Mouse (Mus musculus) urinary bladder, postnatal 10 days (tissue): ENCODE results near the gene Thap2.

ENCODE experiments used
- DNase-seq: peaks from one replicate; pipeline ENCODE4 v3.0.0; 2022; ENCODE audit warnings: low spot score

Gene Thap2

DNA sequence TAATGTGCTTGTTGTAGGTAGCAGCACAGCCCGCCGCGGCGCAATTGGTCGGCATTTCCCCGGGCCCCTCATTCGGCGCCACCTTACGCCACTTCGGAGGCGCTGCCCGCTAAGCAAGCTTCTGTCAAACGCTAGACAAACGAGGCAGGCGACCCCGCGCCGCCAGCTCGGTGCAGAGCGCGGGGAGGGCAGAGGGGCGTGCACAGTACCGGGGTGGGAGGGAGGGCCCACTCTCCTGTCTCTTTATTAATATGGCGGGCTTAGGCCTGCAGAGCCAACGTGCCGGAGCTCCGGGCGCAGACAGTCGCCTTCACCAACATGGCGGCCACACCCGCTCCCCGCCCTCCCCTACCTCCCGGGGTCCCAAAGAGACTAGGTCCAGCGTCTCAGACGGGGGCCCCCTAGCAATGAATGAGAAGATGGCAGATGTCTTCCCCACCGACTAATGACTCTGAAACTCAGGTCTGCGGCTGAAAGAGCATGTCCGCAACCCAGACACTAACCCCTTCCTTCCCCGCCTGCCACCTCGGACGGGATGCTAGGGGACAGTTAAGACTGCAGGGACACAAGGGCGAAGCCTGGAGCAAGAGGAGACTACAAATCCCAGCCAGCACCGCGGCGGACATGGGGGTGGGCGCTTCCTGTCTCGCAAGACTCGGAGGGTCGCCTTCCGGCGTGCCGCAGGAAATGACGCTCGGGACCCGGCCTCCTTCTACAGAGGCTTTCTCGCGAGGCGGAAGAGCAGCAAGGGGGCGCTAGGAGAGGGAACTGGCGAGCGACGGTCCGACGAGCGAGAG, at the start of gene Thap2, which contains the start of gene Zfc3h1:
Gene Thap2 (minus strand): TSS at position 223 of the 797 bp plus-strand sequence.
Gene Zfc3h1 (plus strand): TSS at position 739 of the 797 bp plus-strand sequence.
- DNase-seq: peak; percentile 91

- no peak for DNase-seq
These were observed 41.1 kb upstream of the Thap2 start for GRCm38 (mm10) chr10:115425351-115425750.

GRCm38 (mm10) chr10:115421976-115422375, 37.7 kb upstream of the Thap2 start:
- DNase-seq: no peak

- DNase-seq: no peak
These were observed 29.8 kb upstream of the Thap2 start for GRCm38 (mm10) chr10:115414056-115414455.

DNA sequence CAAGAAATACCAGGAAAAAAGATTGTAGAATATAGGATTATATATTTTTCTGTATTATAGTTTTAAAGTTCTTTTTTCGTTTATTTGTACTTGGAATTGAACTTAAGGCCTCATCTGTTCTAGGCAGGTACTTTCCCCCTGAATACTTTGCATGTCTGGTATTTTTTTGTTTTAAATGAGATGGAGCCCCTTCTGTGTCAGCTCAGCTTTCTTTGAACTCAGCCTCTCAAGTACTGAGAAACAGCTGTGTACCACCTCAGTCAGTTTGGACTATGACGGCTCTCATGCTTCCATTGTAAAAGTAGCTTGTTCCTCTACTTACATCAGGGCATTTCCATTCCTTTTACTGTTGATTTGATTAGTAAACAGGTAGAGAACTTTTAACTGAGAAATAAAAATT, 29.3 kb upstream of the Thap2 start:
- no peak for DNase-seq

DNA sequence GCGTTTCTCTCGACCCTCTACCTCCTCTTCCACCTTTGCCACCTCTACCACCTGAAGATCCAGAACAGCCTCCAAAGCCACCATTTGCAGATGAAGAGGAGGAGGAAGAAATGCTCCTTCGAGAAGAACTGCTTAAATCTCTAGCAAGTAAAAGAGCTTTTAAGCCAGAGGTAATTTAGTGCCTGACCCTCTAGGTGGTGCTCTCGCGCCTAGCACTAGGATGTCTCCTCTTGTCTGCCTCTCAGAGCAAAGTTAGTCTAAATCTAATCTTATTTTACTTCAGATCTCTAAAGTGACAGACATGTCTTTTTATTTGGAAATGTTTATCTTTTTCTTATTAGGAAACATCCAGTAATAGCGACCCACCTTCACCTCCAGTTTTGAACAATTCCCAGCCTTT, 22.1 kb upstream of the Thap2 start:
- no peak for DNase-seq

DNA sequence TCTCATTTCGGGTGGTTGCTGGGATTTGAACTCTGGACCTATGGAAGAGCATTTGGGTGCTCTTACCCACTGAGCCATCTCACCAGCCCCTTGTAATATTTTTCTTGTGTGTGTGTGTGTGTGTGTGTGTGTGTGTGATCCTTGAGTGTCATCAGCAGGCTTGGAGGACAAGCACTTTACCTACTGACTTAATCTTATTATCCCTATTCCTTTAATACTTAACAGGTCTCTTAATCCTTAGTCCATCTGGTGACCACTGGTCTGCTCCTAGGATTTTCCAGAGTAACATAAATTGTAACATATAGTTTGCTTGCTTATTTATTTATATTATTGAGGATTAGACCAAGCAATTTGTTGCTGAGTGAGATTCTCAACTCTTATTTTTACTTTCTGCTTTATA, 7.7 kb upstream of the Thap2 start:
- DNase-seq: no peak

DNA sequence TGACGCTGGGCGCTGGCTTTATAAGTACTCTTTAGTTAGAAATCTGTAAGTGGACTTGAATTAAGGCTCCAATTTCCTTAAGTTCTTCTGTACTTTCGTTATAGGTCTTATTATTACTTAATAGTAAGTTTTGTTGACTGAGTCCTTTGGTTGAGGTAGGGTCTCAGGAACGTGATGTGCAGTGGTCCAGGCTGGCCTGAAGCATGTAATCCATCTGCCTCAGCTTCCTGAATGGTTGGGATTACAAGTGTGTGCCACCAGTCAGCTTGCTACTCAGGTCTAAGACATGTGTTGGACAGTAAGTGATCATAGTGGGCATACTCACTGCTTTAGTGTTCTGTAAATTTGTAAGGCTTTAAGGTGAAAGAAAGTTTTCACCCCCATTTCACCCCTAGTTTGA, 6.8 kb upstream of the Thap2 start:
- DNase-seq: no peak

GRCm38 (mm10) chr10:115387891-115388290, 3.6 kb upstream of the Thap2 start:
- no peak for DNase-seq

DNA sequence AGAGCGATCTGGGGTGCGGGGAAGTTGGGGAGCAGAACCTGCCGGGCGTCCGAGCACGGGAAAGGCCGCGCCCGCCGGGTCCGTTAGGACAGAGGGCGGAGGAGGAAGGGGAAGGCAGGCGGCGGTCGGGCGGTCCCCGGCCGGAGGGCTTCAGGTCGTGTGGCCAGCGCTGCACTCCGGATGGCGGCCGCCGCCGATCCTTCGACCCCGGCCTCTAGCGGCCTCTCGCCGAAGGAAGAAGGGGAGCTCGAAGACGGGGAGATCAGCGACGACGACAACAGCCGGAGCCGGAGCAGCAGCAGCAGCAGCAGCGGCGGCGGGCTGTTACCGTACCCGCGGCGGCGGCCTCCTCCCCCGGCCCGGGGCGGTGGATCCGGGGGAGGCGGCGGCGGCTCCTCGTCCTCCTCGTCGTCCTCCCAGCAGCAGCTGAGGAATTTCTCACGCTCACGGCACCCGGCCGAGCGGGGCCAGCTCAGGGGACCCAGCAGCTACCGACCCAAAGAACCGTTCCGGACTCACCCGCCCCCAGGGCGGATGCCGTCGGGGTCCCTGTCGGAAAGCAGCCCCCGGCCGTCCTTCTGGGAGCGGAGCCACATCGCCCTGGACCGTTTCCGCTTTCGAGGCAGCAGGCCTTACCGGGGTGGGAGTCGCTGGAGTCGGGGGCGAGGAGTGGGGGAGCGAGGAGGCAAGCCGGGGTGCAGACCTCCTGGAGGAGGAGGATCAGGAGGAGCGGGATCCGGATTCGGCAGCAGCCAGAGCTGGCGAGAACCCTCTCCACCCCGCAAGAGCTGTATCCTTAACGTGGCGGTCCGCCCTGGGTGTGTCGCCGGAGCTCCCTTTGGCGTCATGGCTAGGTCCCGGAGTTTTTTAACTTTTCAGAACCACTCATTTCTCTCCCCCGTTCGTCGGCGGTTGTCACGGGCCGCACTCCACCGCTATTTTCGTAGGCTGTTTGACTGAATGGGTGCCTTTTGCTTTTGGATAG, 1.1 kb upstream of the Thap2 start:
- peak; percentile 17 for DNase-seq

GRCm38 (mm10) chr10:115383644-115384220, 511 bp downstream of the Thap2 start:
- DNase-seq: no peak

DNA sequence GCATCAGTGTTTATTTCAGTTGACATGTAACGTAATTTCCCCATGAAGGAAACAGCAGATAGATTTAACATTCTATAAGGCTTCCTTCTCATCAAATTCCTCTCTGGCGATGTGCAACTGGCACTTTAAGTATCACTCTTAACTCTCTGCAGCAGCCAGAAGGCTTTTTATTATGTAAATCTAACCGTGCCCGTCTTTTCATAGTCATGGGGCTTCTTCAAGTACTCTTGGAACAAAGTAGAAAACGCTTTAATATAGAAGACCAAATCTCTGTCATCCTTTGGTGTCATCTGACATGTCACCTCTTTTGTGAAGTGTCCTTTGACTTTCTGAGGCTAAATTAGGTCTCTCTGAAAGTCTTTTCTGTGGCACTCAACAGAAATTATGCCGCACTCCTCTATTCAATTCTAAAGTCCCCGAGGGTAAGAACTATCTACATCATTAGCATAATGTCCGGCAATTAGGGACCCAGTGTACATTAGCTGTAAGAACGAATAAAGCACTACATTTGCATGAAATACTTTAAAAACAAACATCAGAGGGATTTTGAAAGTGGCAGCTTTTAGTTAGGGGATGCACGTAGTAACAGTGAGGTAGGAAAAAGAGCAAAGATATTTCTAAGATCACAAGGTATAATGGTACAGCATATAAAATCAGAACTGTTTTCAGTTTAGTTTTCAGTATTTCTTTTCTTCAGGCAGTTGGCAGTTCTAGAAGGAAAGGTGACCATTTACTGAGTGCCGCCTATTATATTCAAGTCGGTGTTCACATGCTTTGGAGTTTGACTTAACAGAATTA, 1.2 kb downstream of the Thap2 start:
- DNase-seq: no peak

GRCm38 (mm10) chr10:115381506-115382084, 2.6 kb downstream of the Thap2 start:
- DNase-seq: no peak

- DNase-seq: no peak
These were observed 21.1 kb downstream of the Thap2 start for GRCm38 (mm10) chr10:115363151-115363550.

DNA sequence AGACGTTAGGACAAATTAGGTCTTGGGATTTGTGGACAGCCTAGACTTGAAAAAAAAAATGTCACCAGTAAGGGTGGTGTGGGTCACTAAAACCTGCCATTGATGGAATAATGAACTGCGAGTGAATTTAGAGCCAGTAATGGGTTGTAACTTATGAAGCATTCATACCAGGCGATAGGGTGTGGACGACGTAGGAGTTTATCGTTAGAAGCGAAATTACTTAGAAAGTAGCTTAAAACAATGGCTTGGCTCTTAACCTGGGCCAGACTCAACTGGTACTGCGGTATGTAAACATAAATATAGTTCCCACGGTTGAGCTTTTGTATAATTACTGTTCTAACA, 21.6 kb downstream of the Thap2 start:
- no peak for DNase-seq

GRCm38 (mm10) chr10:115361840-115362622, 22.2 kb downstream of the Thap2 start, which contains the start of gene Tmem19:
Gene Tmem19, minus strand, starts transcription at chr10:115362501.
- peak; percentile 95 for DNase-seq

DNA sequence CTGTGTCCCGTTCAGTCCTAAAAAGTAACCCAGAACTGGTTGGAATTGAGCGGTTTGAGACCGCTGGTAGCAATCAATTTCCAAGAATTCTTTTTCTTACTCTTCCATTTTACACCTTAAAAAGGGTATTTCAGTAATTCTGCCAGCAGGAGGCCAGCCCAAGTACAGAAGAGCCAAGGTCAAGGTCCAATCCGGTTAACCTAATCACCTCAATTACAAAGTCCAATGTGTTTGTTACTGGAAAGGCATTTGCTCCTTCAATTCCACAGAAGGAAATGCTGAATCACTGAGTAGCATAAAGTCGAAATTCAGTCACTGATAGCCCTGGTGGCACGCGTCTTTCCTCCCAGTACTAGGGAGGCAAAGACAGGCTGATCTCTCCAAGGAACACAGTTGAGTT, 25.2 kb downstream of the Thap2 start:
- no peak for DNase-seq

DNA sequence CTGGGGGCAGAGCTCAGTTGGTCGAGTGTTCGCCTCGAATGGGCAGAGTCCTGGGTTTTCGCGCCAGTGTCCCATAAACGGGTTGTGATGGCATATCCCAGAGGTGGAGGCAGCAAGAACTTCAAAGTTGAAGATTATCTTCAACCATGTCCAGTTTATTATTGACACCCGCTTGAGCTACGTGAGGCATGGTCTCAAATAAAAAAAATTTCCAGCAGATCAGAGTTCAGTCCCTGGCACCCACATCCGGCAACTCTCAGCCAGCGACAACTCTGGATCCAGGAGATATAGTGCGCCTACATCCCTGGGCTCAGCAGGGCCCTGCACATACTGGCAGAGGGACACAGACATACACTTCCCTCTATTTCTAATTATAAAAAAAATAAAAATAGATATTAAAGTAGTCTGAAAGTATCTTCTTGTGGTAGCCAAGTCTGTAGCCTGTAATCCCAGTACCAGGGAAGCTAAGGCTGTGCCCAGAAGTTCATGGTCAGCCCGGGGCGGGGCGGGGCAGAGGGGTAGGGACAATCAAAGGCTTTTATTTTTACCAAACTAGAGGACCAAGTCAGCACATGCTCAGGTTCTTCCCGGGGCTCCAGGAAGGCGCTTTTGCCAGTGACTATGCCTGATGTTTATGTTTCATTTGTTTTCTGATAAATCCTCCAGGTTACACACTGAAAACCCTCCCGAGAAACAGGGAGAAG, 25.9 kb downstream of the Thap2 start:
- no peak for DNase-seq

- no peak for DNase-seq
These were observed 28.1 kb downstream of the Thap2 start for GRCm38 (mm10) chr10:115356106-115356505.

GRCm38 (mm10) chr10:115355016-115355415, 29.2 kb downstream of the Thap2 start:
- DNase-seq: no peak
